Mouse (Mus musculus) midbrain, embryonic 16.5 days (tissue): ENCODE measurements around the gene Abtb2. TPM values are rescaled to one million over a fixed set of nuclear protein-coding genes. Genes with fewer than 3 reads are reported as not detected.

Experiments
- ATAC-seq: fragments of 200-750 bp; cut with Nextera tagmentation; 2 replicates; pipeline ENCODE4 v1.8.0; 2017; ENCODE audit warnings: moderate TSS enrichment
- H3K27ac ChIP-seq: fragments of 300-500 bp; sonication (generic); 2 replicates; pipeline ENCODE4 v1.5.1; 2014; ENCODE audit warnings: mild to moderate bottlenecking, low read length, mixed read lengths
- H3K27me3 ChIP-seq: fragments of 300-500 bp; sonication (generic); 2 replicates; pipeline ENCODE4 v1.6.1; 2014; ENCODE audit warnings: low read depth, low read length, mixed read lengths; ENCODE audit not compliant: control insufficient read depth, insufficient read depth
- H3K36me3 ChIP-seq: fragments of 300-500 bp; sonication (generic); 2 replicates; pipeline ENCODE4 v1.6.1; 2014; ENCODE audit warnings: mild to moderate bottlenecking, low read length, moderate library complexity, mixed read lengths; ENCODE audit not compliant: control insufficient read depth, insufficient read depth
- H3K4me1 ChIP-seq: fragments of 300-500 bp; sonication (generic); 2 replicates; pipeline ENCODE4 v1.6.1; 2014; ENCODE audit warnings: mild to moderate bottlenecking, low read length, mixed read lengths; ENCODE audit not compliant: control insufficient read depth, insufficient read depth
- H3K4me2 ChIP-seq: fragments of 300-500 bp; sonication (generic); 2 replicates; pipeline ENCODE4 v1.6.1; 2014; ENCODE audit warnings: mild to moderate bottlenecking, low read length, mixed read lengths
- H3K4me3 ChIP-seq: fragments of 300-500 bp; sonication (generic); 2 replicates; pipeline ENCODE4 v1.5.1; 2014; ENCODE audit warnings: low read depth, mild to moderate bottlenecking, low read length, moderate library complexity, mixed read lengths
- H3K9ac ChIP-seq: fragments of 300-500 bp; sonication (generic); 2 replicates; pipeline ENCODE4 v1.6.1; 2014; ENCODE audit warnings: low read depth, low read length, mixed read lengths
- H3K9me3 ChIP-seq: fragments of 300-500 bp; sonication (generic); replicated peaks from 2 replicates; pipeline ENCODE4 v1.6.1; 2014; ENCODE audit warnings: mild to moderate bottlenecking, low read length, mixed read lengths; ENCODE audit not compliant: control insufficient read depth, poor library complexity, severe bottlenecking
- WGBS: fragments of 180-500 bp; shearing (Covaris S2); extraction: QIAGEN DNeasy Blood & Tissue Kit; methylation state at CpG from one replicate; pipeline ENCODE4 v1.1.7; 2014; 5-methylcytosine and 5-hydroxymethylcytosine counted together
- polyA plus RNA-seq: library from polyadenylated mRNA; unstranded; fragments of >200 nt; fragmentation: Nextera tagmentation; extraction: Ambion mirVana; gene quantifications from 2 replicates; pipeline ENCODE4 v1.2.1, GENCODE M21; 2015

The Abtb2 gene
- polyA plus RNA-seq, 1 experiment from 2014 or later: 8.7 TPM

- Histone ChIP-seq H3K27ac (no peak overlapping the region), H3K4me2 (no peak overlapping the region), H3K9me3 (no peaks in the 10 kb centered on the region), H3K4me3 (no peak overlapping the region), H3K4me1 (no peaks in the 10 kb centered on the region; the same call in 1 of the 2 replicates), H3K27me3 (no peaks in the 10 kb centered on the region), H3K36me3 (no peaks in the 10 kb centered on the region), H3K9ac (no peak overlapping the region)
- peak; percentile 65 for ATAC-seq
- 41% methylated on average over 11 of the region's 11 CpGs for WGBS
Measured at GRCm38 (mm10) chr2:103706226-103706625, 140.1 kb downstream of the Abtb2 start.

- Histone ChIP-seq H3K4me1 (no peaks in the 10 kb centered on the region; the same call in 1 of the 2 replicates), H3K27me3 (no peaks in the 10 kb centered on the region), H3K9ac (no peak overlapping the region), H3K9me3 (no peaks in the 10 kb centered on the region), H3K36me3 (no peaks in the 10 kb centered on the region), H3K4me2 (no peak overlapping the region), H3K27ac (no peak overlapping the region), H3K4me3 (no peak overlapping the region)
- ATAC-seq: no peak
- 86% methylated on average over 6 of the region's 6 CpGs for WGBS
Measured at GRCm38 (mm10) chr2:103707056-103707776, 141.1 kb downstream of the Abtb2 start.

GRCm38 (mm10) chr2:103710849-103711248 lies 144.7 kb downstream of the Abtb2 start:
- no peak for ATAC-seq
- Histone ChIP-seq H3K4me1 (no peaks in the 10 kb centered on the region; the same call in 1 of the 2 replicates), H3K9me3 (no peaks in the 10 kb centered on the region), H3K36me3 (no peaks in the 10 kb centered on the region), H3K9ac (no peak overlapping the region), H3K4me3 (no peak overlapping the region), H3K4me2 (no peak overlapping the region), H3K27me3 (no peaks in the 10 kb centered on the region), H3K27ac (no peak overlapping the region)
- WGBS: 97% methylated on average over 7 of the region's 7 CpGs

- no peak overlapping the region for H3K4me2 ChIP-seq
- H3K27me3 ChIP-seq: no peaks in the 10 kb centered on the region
- no peak overlapping the region for H3K9ac ChIP-seq
- no peak for ATAC-seq
- H3K4me1 ChIP-seq: no peaks in the 10 kb centered on the region
- 88% methylated on average over 7 of the region's 7 CpGs for WGBS
- H3K9me3 ChIP-seq: no peaks in the 10 kb centered on the region
- H3K36me3 ChIP-seq: no peaks in the 10 kb centered on the region; the same call in 1 of the 2 replicates
- no peak overlapping the region for H3K4me3 ChIP-seq
- no peak overlapping the region for H3K27ac ChIP-seq
Measured at GRCm38 (mm10) chr2:103713831-103714230, 147.7 kb downstream of the Abtb2 start.

- Histone ChIP-seq H3K4me3 (no peak overlapping the region), H3K27ac (no peak overlapping the region), H3K4me2 (no peak overlapping the region), H3K9me3 (no peaks in the 10 kb centered on the region), H3K27me3 (no peaks in the 10 kb centered on the region), H3K36me3 (no peaks in the 10 kb centered on the region; the same call in 1 of the 2 replicates), H3K9ac (no peak overlapping the region), H3K4me1 (no peaks in the 10 kb centered on the region)
- ATAC-seq: no peak
- WGBS: 66% methylated on average over 4 of the region's 4 CpGs
Measured at GRCm38 (mm10) chr2:103714412-103714811, 148.3 kb downstream of the Abtb2 start.

GRCm38 (mm10) chr2:103718594-103719291 lies 152.6 kb downstream of the Abtb2 start:
- Histone ChIP-seq H3K9me3 (no peaks in the 10 kb centered on the region), H3K4me3 (no peak overlapping the region), H3K4me2 (no peak overlapping the region), H3K4me1 (no peaks in the 10 kb centered on the region), H3K27me3 (no peaks in the 10 kb centered on the region), H3K27ac (no peak overlapping the region), H3K36me3 (peaks cover 17% of the 10 kb centered on the region), H3K9ac (no peak overlapping the region)
- ATAC-seq: peak; percentile 85
- 51% methylated on average over 8 of the region's 8 CpGs for WGBS

- Histone ChIP-seq H3K9ac (no peak overlapping the region), H3K4me1 (no peaks in the 10 kb centered on the region), H3K27ac (no peak overlapping the region), H3K4me2 (no peak overlapping the region), H3K9me3 (no peaks in the 10 kb centered on the region), H3K36me3 (peaks cover 19% of the 10 kb centered on the region), H3K4me3 (no peak overlapping the region), H3K27me3 (no peaks in the 10 kb centered on the region)
- ATAC-seq: 0 out of 2 replicates have a peak, but pooled peaks have one; percentile 30
- WGBS: 92% methylated on average over 7 of the region's 7 CpGs
Measured at GRCm38 (mm10) chr2:103719292-103719646, 153.2 kb downstream of the Abtb2 start.

- no peak for ATAC-seq
- Histone ChIP-seq H3K27me3 (no peaks in the 10 kb centered on the region), H3K27ac (no peak overlapping the region), H3K36me3 (peaks cover 29% of the 10 kb centered on the region), H3K9me3 (no peaks in the 10 kb centered on the region), H3K4me3 (no peak overlapping the region), H3K4me2 (no peak overlapping the region), H3K9ac (no peak overlapping the region), H3K4me1 (no peaks in the 10 kb centered on the region)
- WGBS: 74% methylated on average over 2 of the region's 2 CpGs
Measured at GRCm38 (mm10) chr2:103724521-103724920, 158.4 kb downstream of the Abtb2 start.

- WGBS: 85% methylated on average over 12 of the region's 12 CpGs
- H3K36me3 ChIP-seq: peaks cover 15% of the 10 kb centered on the region
Measured at GRCm38 (mm10) chr2:103728027-103728540, 162.0 kb downstream of the Abtb2 start.

More at GRCm38 (mm10) chr2:103728027-103728540, 162.0 kb downstream of the Abtb2 start:
- Histone ChIP-seq H3K4me2 (no peak overlapping the region), H3K4me1 (no peaks in the 10 kb centered on the region), H3K4me3 (no peak overlapping the region), H3K9ac (no peak overlapping the region), H3K27ac (no peak overlapping the region), H3K9me3 (no peaks in the 10 kb centered on the region), H3K27me3 (no peaks in the 10 kb centered on the region)
- no peak for ATAC-seq
